Comparison of ENCODE assay signal across 31 mouse cellular contexts in the genomic region with DNA sequence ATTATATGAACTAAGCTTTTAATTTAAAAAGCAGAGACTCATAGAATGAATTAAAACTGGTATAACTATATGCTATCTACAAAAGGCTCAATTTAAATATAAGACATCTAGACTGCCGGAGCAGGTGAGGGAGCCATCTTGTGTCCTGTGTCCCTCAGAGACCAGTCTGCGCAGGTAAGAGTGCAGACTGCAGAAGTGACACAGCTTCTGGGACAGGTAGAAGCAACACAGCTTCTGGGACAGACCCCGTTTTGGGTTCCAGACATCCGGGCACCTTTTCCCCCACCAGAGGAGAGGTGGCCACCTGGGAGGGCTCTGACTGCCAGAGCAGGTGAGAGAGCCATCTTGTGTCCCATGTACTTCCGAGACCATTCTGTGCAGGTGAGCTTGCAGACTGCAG. TPM values are rescaled to one million over a fixed set of nuclear protein-coding genes. Genes with fewer than 3 reads are reported as not detected.
"Had no signal": no experiment of that assay in that cellular context is flagged by ENCODE, and none has a peak within 500 bp of the region (broad histone marks: within the 10 kb centered on the region; RNA-seq: fewer than 3 reads in every experiment).

No protein-coding gene starts in this region.

- DNase-seq: cerebellum, adult 2 months; cerebellum, adult 8-10 months; cerebellum, adult 9-10 months; cerebellum, adult 9-11 months; cerebellum, postnatal 10 days; cerebellum, postnatal 14 days; cerebellum, postnatal 25 days; cerebellum, postnatal 36 days; embryo, embryonic 11 days; forebrain, postnatal 0 days; gastrocnemius, adult 2 months; gastrocnemius, postnatal 10 days; gastrocnemius, postnatal 14 days; gastrocnemius, postnatal 25 days; gastrocnemius, postnatal 36 days; heart, adult 18-20 months had no signal

- H3K9ac ChIP-seq: embryonic facial prominence, embryonic 12.5 days; embryonic facial prominence, embryonic 13.5 days; embryonic facial prominence, embryonic 15.5 days; forebrain, embryonic 12.5 days; forebrain, embryonic 13.5 days; forebrain, embryonic 15.5 days; forebrain, postnatal 0 days had no signal

- H3K4me3 ChIP-seq: embryonic facial prominence, embryonic 10.5 days; embryonic facial prominence, embryonic 12.5 days; embryonic facial prominence, embryonic 13.5 days; embryonic facial prominence, embryonic 15.5 days; erythroblast, embryonic 14.5 days; forebrain, embryonic 10.5 days; forebrain, embryonic 12.5 days; forebrain, embryonic 13.5 days; forebrain, embryonic 15.5 days; gastrocnemius, adult 2 months had no signal

- H3K4me1 ChIP-seq: embryonic facial prominence, embryonic 10.5 days; embryonic facial prominence, embryonic 12.5 days; embryonic facial prominence, embryonic 13.5 days; embryonic facial prominence, embryonic 15.5 days; forebrain, embryonic 10.5 days; forebrain, embryonic 12.5 days; forebrain, embryonic 13.5 days; forebrain, embryonic 15.5 days had no signal

- H3K27ac ChIP-seq: embryonic facial prominence, embryonic 10.5 days; embryonic facial prominence, embryonic 12.5 days; embryonic facial prominence, embryonic 13.5 days; embryonic facial prominence, embryonic 15.5 days; forebrain, embryonic 10.5 days; forebrain, embryonic 12.5 days; forebrain, embryonic 13.5 days; forebrain, embryonic 15.5 days; gastrocnemius, adult 2 months had no signal

- H3K4me2 ChIP-seq: embryonic facial prominence, embryonic 12.5 days; embryonic facial prominence, embryonic 13.5 days; embryonic facial prominence, embryonic 15.5 days; forebrain, embryonic 12.5 days; forebrain, embryonic 13.5 days; forebrain, embryonic 15.5 days had no signal

- H3K36me3 ChIP-seq: embryonic facial prominence, embryonic 10.5 days; embryonic facial prominence, embryonic 12.5 days; embryonic facial prominence, embryonic 13.5 days; embryonic facial prominence, embryonic 15.5 days; forebrain, embryonic 10.5 days; forebrain, embryonic 12.5 days; forebrain, embryonic 15.5 days had no signal

- ATAC-seq: forebrain, embryonic 13.5 days; forebrain, embryonic 14.5 days; forebrain, embryonic 15.5 days; forebrain, embryonic 16.5 days; forebrain, postnatal 0 days had no signal

- H3K9me3 ChIP-seq: embryonic facial prominence, embryonic 10.5 days; embryonic facial prominence, embryonic 12.5 days; embryonic facial prominence, embryonic 13.5 days; embryonic facial prominence, embryonic 15.5 days; forebrain, embryonic 10.5 days; forebrain, embryonic 12.5 days; forebrain, embryonic 13.5 days; forebrain, embryonic 15.5 days had no signal

- H3K27me3 ChIP-seq: embryonic facial prominence, embryonic 12.5 days; embryonic facial prominence, embryonic 13.5 days; embryonic facial prominence, embryonic 15.5 days; forebrain, embryonic 12.5 days; forebrain, embryonic 13.5 days; forebrain, embryonic 15.5 days had no signal

RNA-seq across cellular contexts. Expression of gene Igfbp3, which starts 37.1 kb away (rescaled TPM):
- total RNA-seq: granulocyte monocyte progenitor cell, adult 5-6 weeks had no signal

RNA-seq across cellular contexts. Expression of gene Igfbp1, which starts 53.3 kb away (rescaled TPM):
- total RNA-seq: common myeloid progenitor, adult 5-6 weeks; forebrain, postnatal 0 days; gastrocnemius, adult 18-20 months; gastrocnemius, adult 2 months; gastrocnemius, adult 8-10 months; gastrocnemius, postnatal 14 days; gastrocnemius, postnatal 25 days; gastrocnemius, postnatal 36 days; granulocyte monocyte progenitor cell, adult 5-6 weeks; heart, adult 18-20 months had no signal
- polyA plus RNA-seq: forebrain, embryonic 12.5 days; forebrain, postnatal 0 days had no signal
